Comparison of ENCODE assay signal across 8 mouse cellular contexts in genomic region chr13:63929351-63929750, GRCm38 (mm10).
DNase-seq lines count a peak whose midpoint lies in the region; ATAC-seq and TF ChIP-seq lines count a peak whose summit lies in the region.

No protein-coding gene starts in this region.

- H3K4me1 ChIP-seq in forebrain, embryonic 14.5 days (ENCODE audit: control insufficient read depth, insufficient read depth, low read length) = no peaks in the 10 kb centered on the region
- H3K4me1 ChIP-seq in forebrain, embryonic 10.5 days = peaks cover 20% of the 10 kb centered on the region
- H3K4me1 ChIP-seq in cortical plate, adult 2 months (ENCODE audit: control insufficient read depth, insufficient read depth, low read length) = no peaks in the 10 kb centered on the region; the same call in 1 of the 2 replicates
- peaks cover 29% of the 10 kb centered on the region for H3K4me1 ChIP-seq in liver, embryonic 13.5 days (replicated peaks)
- 0 out of 2 replicates have a peak, but pooled peaks cover 2% of the 10 kb centered on the region for H3K4me1 ChIP-seq in stomach, postnatal 0 days (replicated peaks; ENCODE audit: control insufficient read depth, insufficient read depth)

- H3K36me3 ChIP-seq in forebrain, embryonic 14.5 days (ENCODE audit: control insufficient read depth, insufficient read depth, low read length) = no peaks in the 10 kb centered on the region
- no peaks in the 10 kb centered on the region for H3K36me3 ChIP-seq in forebrain, embryonic 10.5 days (replicated peaks)
- no peaks in the 10 kb centered on the region for H3K36me3 ChIP-seq in liver, embryonic 13.5 days
- H3K36me3 ChIP-seq in stomach, postnatal 0 days (ENCODE audit: control insufficient read depth, insufficient read depth, low read length) = no peaks in the 10 kb centered on the region

- H3K9ac ChIP-seq in forebrain, embryonic 14.5 days (ENCODE audit: low read length) = no peak overlapping the region
- H3K9ac ChIP-seq in liver, embryonic 13.5 days = no peak overlapping the region
- H3K9ac ChIP-seq in stomach, postnatal 0 days (ENCODE audit: low read length) = no peak overlapping the region

- no peak overlapping the region for H3K4me2 ChIP-seq in forebrain, embryonic 14.5 days (ENCODE audit: low read length)
- no peak overlapping the region for H3K4me2 ChIP-seq in liver, embryonic 13.5 days
- no peak overlapping the region for H3K4me2 ChIP-seq in stomach, postnatal 0 days (replicated peaks; ENCODE audit: low read depth)

- 63% methylated on average over 1 of the region's 1 CpGs for WGBS in forebrain, embryonic 14.5 days
- 71% methylated on average over 1 of the region's 1 CpGs for WGBS in forebrain, embryonic 10.5 days
- WGBS in liver, embryonic 13.5 days (ENCODE audit: insufficient replicate concordance) = 53% methylated on average over 1 of the region's 1 CpGs
- 41% methylated on average over 1 of the region's 1 CpGs for WGBS in stomach, postnatal 0 days

- no peaks in the 10 kb centered on the region for H3K9me3 ChIP-seq in forebrain, embryonic 14.5 days (replicated peaks; ENCODE audit: control insufficient read depth, low read length)
- H3K9me3 ChIP-seq in forebrain, embryonic 10.5 days = no peaks in the 10 kb centered on the region
- no peaks in the 10 kb centered on the region for H3K9me3 ChIP-seq in liver, embryonic 13.5 days (replicated peaks)
- no peaks in the 10 kb centered on the region for H3K9me3 ChIP-seq in stomach, postnatal 0 days (ENCODE audit: control insufficient read depth, low read length)

- ATAC-seq in forebrain, embryonic 14.5 days = peak; percentile 77
- ATAC-seq in liver, embryonic 13.5 days (ENCODE audit: low read depth) = 0 out of 2 replicates have a peak, but pooled peaks have one; percentile 26
- peak; percentile 38 for ATAC-seq in stomach, postnatal 0 days (ENCODE audit: low FRiP score, low TSS enrichment)

- no peak for TF ChIP-seq EP300 in stomach, postnatal 0 days (optimal IDR thresholded peaks at IDR 0.05)

- H3K27me3 ChIP-seq in forebrain, embryonic 14.5 days (replicated peaks; ENCODE audit: control insufficient read depth, insufficient read depth, low read length) = no peaks in the 10 kb centered on the region
- H3K27me3 ChIP-seq in forebrain, embryonic 10.5 days (ENCODE audit: poor library complexity, severe bottlenecking) = peaks cover 16% of the 10 kb centered on the region
- H3K27me3 ChIP-seq in liver, embryonic 13.5 days = no peaks in the 10 kb centered on the region
- H3K27me3 ChIP-seq in stomach, postnatal 0 days (ENCODE audit: control insufficient read depth, insufficient read depth, low read length) = no peaks in the 10 kb centered on the region

- no peak overlapping the region for H3K27ac ChIP-seq in forebrain, embryonic 14.5 days (ENCODE audit: low read depth, low read length)
- no peak overlapping the region; the same call in 1 of the 2 replicates for H3K27ac ChIP-seq in forebrain, embryonic 10.5 days
- no peak overlapping the region for H3K27ac ChIP-seq in cortical plate, adult 2 months (ENCODE audit: insufficient read depth, low read length)
- H3K27ac ChIP-seq in liver, embryonic 13.5 days = no peak overlapping the region
- no peak overlapping the region for H3K27ac ChIP-seq in stomach, postnatal 0 days (replicated peaks)

- DNase-seq in forebrain, embryonic 14.5 days (ENCODE audit: low spot score) = peak; percentile 72
- DNase-seq in forebrain, embryonic 10.5 days (ENCODE audit: extremely low spot score, low spot score) = no peak
- DNase-seq in A20 (ENCODE audit: low read depth, low spot score) = peak; percentile 15
- DNase-seq in induced T-regulatory cell, adult 2 months (ENCODE audit: low read depth) = peak; percentile 24
- DNase-seq in liver, embryonic 13.5 days = no peak
- no peak for DNase-seq in stomach, postnatal 0 days (ENCODE audit: low spot score)
- DNase-seq in thymus, postnatal 10 days (ENCODE audit: low spot score in 2 of 2) = no peak

- TF ChIP-seq CTCF in cortical plate, adult 2 months (IDR thresholded peaks at IDR 0.05; ENCODE audit: extremely low read depth, insufficient read depth, low read length) = peak; percentile 31; the same call in 1 of the 2 replicates
- TF ChIP-seq CTCF in stomach, postnatal 0 days (IDR thresholded peaks at IDR 0.05; ENCODE audit: low read depth) = peak; percentile 74

- no peak overlapping the region for H3K4me3 ChIP-seq in forebrain, embryonic 14.5 days (ENCODE audit: low read depth, low read length)
- H3K4me3 ChIP-seq in forebrain, embryonic 10.5 days = no peak overlapping the region
- no peak overlapping the region for H3K4me3 ChIP-seq in cortical plate, adult 2 months (ENCODE audit: insufficient read depth, low read length)
- H3K4me3 ChIP-seq in liver, embryonic 13.5 days (replicated peaks) = no peak overlapping the region
- H3K4me3 ChIP-seq in stomach, postnatal 0 days (ENCODE audit: low read depth, low read length) = no peak overlapping the region

- TF ChIP-seq POLR2A in cortical plate, adult 2 months (IDR thresholded peaks at IDR 0.05; ENCODE audit: extremely low read depth, insufficient read depth, low read length) = no peak

Comparison
In these comparisons a context has a peak if more than half of its experiments do, and no peak if none do; other contexts are left out.
1. DNase-seq: peak in forebrain, embryonic 14.5 days (single experiment), A20 (single experiment) and induced T-regulatory cell, adult 2 months (single experiment); none in forebrain, embryonic 10.5 days (single experiment), liver, embryonic 13.5 days (single experiment), stomach, postnatal 0 days (single experiment) and thymus, postnatal 10 days (0 of 2).
2. ATAC-seq: peak in every context shown above with its lines; median percentile 77 in forebrain, embryonic 14.5 days; 38 in stomach, postnatal 0 days; 26 in liver, embryonic 13.5 days.